Comparison of ENCODE assay signal across 21 mouse cellular contexts in genomic region chr9:52644156-52644555, GRCm38 (mm10). TPM values are rescaled to one million over a fixed set of nuclear protein-coding genes. Genes with fewer than 3 reads are reported as not detected.
"Had no signal": no experiment of that assay in that cellular context is flagged by ENCODE, and none has a peak within 500 bp of the region (broad histone marks: within the 10 kb centered on the region; RNA-seq: fewer than 3 reads in every experiment).

No protein-coding gene starts in this region.

- H3K27ac ChIP-seq: kidney, postnatal 0 days; layer of hippocampus, adult 2 months; limb, embryonic 10.5 days; limb, embryonic 13.5 days; liver, embryonic 12.5 days; liver, embryonic 15.5 days; midbrain, embryonic 12.5 days; neural tube, embryonic 13.5 days; stomach, embryonic 15.5 days had no signal

- DNase-seq: kidney, adult 2 months; kidney, postnatal 25 days; layer of hippocampus, adult 9-11 months; liver; lung, adult 2 months; retina, postnatal 1 day; right cerebral cortex, postnatal 25 days; spleen, adult 18-20 months; thymus, postnatal 25 days had no signal

- H3K4me2 ChIP-seq: limb, embryonic 13.5 days; liver, embryonic 12.5 days; liver, embryonic 15.5 days; midbrain, embryonic 12.5 days; neural tube, embryonic 13.5 days; stomach, embryonic 15.5 days had no signal

- H3K9me3 ChIP-seq: limb, embryonic 10.5 days; limb, embryonic 13.5 days; liver, embryonic 12.5 days; liver, embryonic 15.5 days; midbrain, embryonic 12.5 days; neural tube, embryonic 13.5 days; stomach, embryonic 15.5 days had no signal

- H3K27me3 ChIP-seq: limb, embryonic 13.5 days; liver, embryonic 12.5 days; liver, embryonic 15.5 days; midbrain, embryonic 12.5 days; neural tube, embryonic 13.5 days; stomach, embryonic 15.5 days had no signal

- H3K4me1 ChIP-seq: limb, embryonic 10.5 days; limb, embryonic 13.5 days; liver, embryonic 12.5 days; liver, embryonic 15.5 days; midbrain, embryonic 12.5 days; neural tube, embryonic 13.5 days; stomach, embryonic 15.5 days had no signal

- H3K4me3 ChIP-seq: layer of hippocampus, adult 2 months; limb, embryonic 10.5 days; limb, embryonic 13.5 days; liver, embryonic 12.5 days; liver, embryonic 15.5 days; midbrain, embryonic 12.5 days; myocyte; neural tube, embryonic 13.5 days; stomach, embryonic 15.5 days had no signal

- H3K9ac ChIP-seq: limb, embryonic 13.5 days; liver, embryonic 12.5 days; liver, embryonic 15.5 days; midbrain, embryonic 12.5 days; neural tube, embryonic 13.5 days; stomach, embryonic 15.5 days had no signal

- H3K36me3 ChIP-seq: limb, embryonic 10.5 days; limb, embryonic 13.5 days; liver, embryonic 12.5 days; liver, embryonic 15.5 days; midbrain, embryonic 12.5 days; neural tube, embryonic 13.5 days; stomach, embryonic 15.5 days had no signal

- ATAC-seq: intestine, postnatal 0 days; liver, embryonic 12.5 days; midbrain, embryonic 16.5 days had no signal

RNA-seq across cellular contexts. Expression of gene AI593442, which starts 35.4 kb away (rescaled TPM):
- polyA plus RNA-seq: liver, embryonic 12.5 days; myocyte had no signal
